ENCODE assay signal across 8 mouse cellular contexts in the genomic region with DNA sequence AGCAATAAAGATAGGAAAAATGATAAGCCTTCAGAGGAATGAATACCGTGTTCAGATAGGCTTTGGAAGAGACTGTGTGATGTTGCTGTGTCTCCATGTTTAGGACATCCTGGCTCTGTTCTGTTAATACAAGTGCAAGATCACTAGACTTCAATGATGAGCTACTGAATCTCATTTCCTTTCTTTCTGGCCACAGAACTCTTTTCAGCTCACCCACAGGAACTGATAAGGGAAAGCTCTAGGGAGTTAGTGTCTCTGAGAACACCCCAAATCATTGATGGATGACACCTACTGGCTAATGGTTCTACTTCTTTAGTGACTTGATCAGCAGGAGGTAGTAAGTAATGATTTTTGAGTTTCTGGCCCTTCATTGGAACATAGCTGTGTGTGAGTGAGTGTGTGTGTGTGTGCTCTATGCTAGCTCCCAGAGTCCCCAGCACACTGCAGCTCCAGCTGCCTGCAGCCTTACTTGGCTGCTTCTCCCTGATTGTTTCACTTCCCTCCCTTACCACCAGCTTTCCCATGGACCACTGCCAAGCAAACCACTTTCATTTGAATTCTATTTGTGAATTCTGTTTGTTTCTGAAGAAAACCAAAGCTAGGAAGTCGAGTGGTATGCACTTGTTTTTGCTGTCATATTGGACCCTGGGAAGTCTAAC. TPM values are rescaled to one million over a fixed set of nuclear protein-coding genes. Genes with fewer than 3 reads are reported as not detected.
DNase-seq lines count a peak whose midpoint lies in the region; ATAC-seq lines count a peak whose summit lies in the region.

No protein-coding gene starts in this region.

- H3K9me3 ChIP-seq in hindbrain, embryonic 12.5 days (replicated peaks): no peaks in the 10 kb centered on the region
- no peaks in the 10 kb centered on the region for H3K9me3 ChIP-seq in hindbrain, embryonic 10.5 days
- H3K9me3 ChIP-seq in midbrain, embryonic 15.5 days: no peaks in the 10 kb centered on the region

- DNase-seq in hindbrain, embryonic 10.5 days (ENCODE audit: low spot score): no peak
- peak; percentile 86 for DNase-seq in brain, adult 2 months (ENCODE audit: low read depth, low spot score)
- DNase-seq in heart, adult 8-10 months (ENCODE audit: low spot score): peak; percentile 76
- peak; percentile 61 to 62 for DNase-seq in layer of hippocampus, adult 8-10 months (ENCODE audit: low spot score in 2 of 2)
- DNase-seq in embryo, embryonic 10 days (ENCODE audit: low spot score): no peak
- no peak for DNase-seq in MN1 (ENCODE audit: low spot score)

- ATAC-seq in hindbrain, embryonic 12.5 days (ENCODE audit: low FRiP score): 0 out of 2 replicates have a peak, but pooled peaks have one; percentile 26
- peak; percentile 83; the same call in 1 of the 2 replicates for ATAC-seq in midbrain, embryonic 15.5 days (replicated peaks)

- no peaks in the 10 kb centered on the region for H3K4me1 ChIP-seq in hindbrain, embryonic 12.5 days
- no peaks in the 10 kb centered on the region for H3K4me1 ChIP-seq in hindbrain, embryonic 10.5 days (replicated peaks)
- H3K4me1 ChIP-seq in midbrain, embryonic 15.5 days: no peaks in the 10 kb centered on the region

- H3K4me2 ChIP-seq in hindbrain, embryonic 12.5 days (replicated peaks): no peak overlapping the region
- no peak overlapping the region for H3K4me2 ChIP-seq in midbrain, embryonic 15.5 days

- H3K27ac ChIP-seq in hindbrain, embryonic 12.5 days: no peak overlapping the region
- H3K27ac ChIP-seq in hindbrain, embryonic 10.5 days: no peak overlapping the region
- no peak overlapping the region for H3K27ac ChIP-seq in midbrain, embryonic 15.5 days

- 71% methylated on average over 2 of the region's 2 CpGs for WGBS in hindbrain, embryonic 12.5 days
- 61% methylated on average over 2 of the region's 2 CpGs for WGBS in hindbrain, embryonic 10.5 days
- 62% methylated on average over 2 of the region's 2 CpGs for WGBS in midbrain, embryonic 15.5 days

- no peaks in the 10 kb centered on the region for H3K27me3 ChIP-seq in hindbrain, embryonic 12.5 days
- no peaks in the 10 kb centered on the region for H3K27me3 ChIP-seq in hindbrain, embryonic 10.5 days (ENCODE audit: insufficient read depth, poor library complexity, severe bottlenecking)
- no peaks in the 10 kb centered on the region for H3K27me3 ChIP-seq in midbrain, embryonic 15.5 days (replicated peaks)

- no peak overlapping the region for H3K4me3 ChIP-seq in hindbrain, embryonic 12.5 days
- H3K4me3 ChIP-seq in hindbrain, embryonic 10.5 days: no peak overlapping the region
- H3K4me3 ChIP-seq in midbrain, embryonic 15.5 days: no peak overlapping the region

- no peak overlapping the region for H3K9ac ChIP-seq in hindbrain, embryonic 12.5 days
- no peak overlapping the region for H3K9ac ChIP-seq in midbrain, embryonic 15.5 days

- no peaks in the 10 kb centered on the region for H3K36me3 ChIP-seq in hindbrain, embryonic 12.5 days
- H3K36me3 ChIP-seq in hindbrain, embryonic 10.5 days: no peaks in the 10 kb centered on the region
- H3K36me3 ChIP-seq in midbrain, embryonic 15.5 days (replicated peaks): no peaks in the 10 kb centered on the region

RNA-seq across cellular contexts. Expression of gene Btbd3, which starts 10.6 kb away (rescaled TPM):
- 20.8 and 21.1 TPM in 2 replicates for polyA plus RNA-seq in hindbrain, embryonic 12.5 days (2016; fragmentation: Nextera tagmentation; extraction: Ambion mirVana)
- 13.8 and 18.3 TPM in 2 replicates for polyA plus RNA-seq in hindbrain, embryonic 10.5 days (2016; fragmentation: Nextera tagmentation; extraction: Ambion mirVana)
- total RNA-seq in heart, adult 8-10 months (2022): 10 to 100 TPM; 11.9 to 12.3 (median 12.2) TPM
- 100 to 1,000 TPM; 171 to 180 (median 177) TPM for total RNA-seq in layer of hippocampus, adult 8-10 months (2022)
- polyA plus RNA-seq in midbrain, embryonic 15.5 days (2015; fragmentation: Nextera tagmentation; extraction: Ambion mirVana): 36.0 and 42.3 TPM in 2 replicates

Comparison
In these comparisons a context has a peak if more than half of its experiments do, and no peak if none do; other contexts are left out.
1. DNase-seq: peak in brain, adult 2 months (single experiment), heart, adult 8-10 months (single experiment) and layer of hippocampus, adult 8-10 months (2 of 2); none in hindbrain, embryonic 10.5 days (single experiment), embryo, embryonic 10 days (single experiment) and MN1 (single experiment).